Mouse (Mus musculus) heart, embryonic 14.5 days (tissue): Measurements from ENCODE around the gene Slc25a33. TPM values are rescaled to one million over a fixed set of nuclear protein-coding genes. Genes with fewer than 3 reads are reported as not detected.

Experiments used
- ATAC-seq: fragments of 200-750 bp; cut with Nextera tagmentation; 2 replicates; pipeline ENCODE4 v1.8.0; 2017; ENCODE audit warnings: low read depth, moderate TSS enrichment; ENCODE audit not compliant: insufficient number of reproducible peaks, insufficient read depth, low FRiP score
- H3K27ac ChIP-seq, 2 experiments: fragments of 200-500 bp in 1 of 2; fragments of 300-500 bp in 1 of 2; sonication (generic) in 1 of 2; replicated peaks in 1 of 2; 2 replicates each; pipeline ENCODE4 v1.5.1; 2012 to 2014; ENCODE audit warnings: low read depth in 2 of 2, low read length in 2 of 2, control low read depth in 1 of 2, mild to moderate bottlenecking in 1 of 2, mixed read lengths in 1 of 2; ENCODE audit not compliant: control insufficient read depth in 1 of 2, insufficient read depth in 1 of 2
- H3K27me3 ChIP-seq: fragments of 300-500 bp; sonication (generic); 2 replicates; pipeline ENCODE4 v1.6.1; 2014; ENCODE audit warnings: mild to moderate bottlenecking, low read length, control low read depth; ENCODE audit not compliant: control insufficient read depth, insufficient read depth
- H3K36me3 ChIP-seq: fragments of 300-500 bp; sonication (generic); 2 replicates; pipeline ENCODE4 v1.6.1; 2014; ENCODE audit warnings: mild to moderate bottlenecking, control low read depth, low read length, mixed read lengths; ENCODE audit not compliant: control insufficient read depth, insufficient read depth
- H3K4me1 ChIP-seq, 2 experiments: fragments of 200-500 bp in 1 of 2; fragments of 300-500 bp in 1 of 2; sonication (generic) in 1 of 2; 2 replicates each; pipeline ENCODE4 v1.6.1; 2012 to 2014; ENCODE audit warnings: low read length in 2 of 2, control low read depth in 1 of 2, mixed read lengths in 1 of 2; ENCODE audit not compliant: control insufficient read depth in 2 of 2, insufficient read depth in 2 of 2
- H3K4me2 ChIP-seq: fragments of 300-500 bp; sonication (generic); 2 replicates; pipeline ENCODE4 v1.6.1; 2014; ENCODE audit warnings: mild to moderate bottlenecking, low read length
- H3K4me3 ChIP-seq, 2 experiments: fragments of 200-500 bp in 1 of 2; fragments of 300-500 bp in 1 of 2; sonication (generic) in 1 of 2; 2 replicates each; pipeline ENCODE4 v1.5.1; 2012 to 2014; ENCODE audit warnings: low read length in 2 of 2, mild to moderate bottlenecking in 2 of 2, control low read depth in 1 of 2, low read depth in 1 of 2, moderate library complexity in 1 of 2; ENCODE audit not compliant: control insufficient read depth in 1 of 2, insufficient read depth in 1 of 2
- H3K9ac ChIP-seq: fragments of 300-500 bp; sonication (generic); 2 replicates; pipeline ENCODE4 v1.6.1; 2014; ENCODE audit warnings: mild to moderate bottlenecking, low read length
- H3K9me3 ChIP-seq: fragments of 300-500 bp; sonication (generic); 2 replicates; pipeline ENCODE4 v1.6.1; 2016; ENCODE audit warnings: low read length, control low read depth; ENCODE audit not compliant: control insufficient read depth
- WGBS: fragments of 180-500 bp; shearing (Covaris S2); extraction: QIAGEN DNeasy Blood & Tissue Kit; methylation state at CpG from one replicate; pipeline ENCODE4 v1.1.7; 2014; 5-methylcytosine and 5-hydroxymethylcytosine counted together
- polyA plus RNA-seq: library from polyadenylated mRNA; unstranded; fragments of >200 nt; fragmentation: Nextera tagmentation; extraction: Ambion mirVana; gene quantifications from 2 replicates; pipeline ENCODE4 v1.2.1, GENCODE M21; 2014

The Slc25a33 gene
- polyA plus RNA-seq, 1 experiment from 2014 or later = 5.9 TPM

GRCm38 (mm10) chr4:149794010-149794338 is 19.9 kb upstream of the Slc25a33 start:
- Histone ChIP-seq H3K9ac (no peak overlapping the region), H3K4me1 (peaks cover 17 to 21% of the 10 kb centered on the region in 2 experiments), H3K27me3 (no peaks in the 10 kb centered on the region), H3K9me3 (no peaks in the 10 kb centered on the region), H3K4me3 (no peak overlapping the region), H3K4me2 (no peak overlapping the region), H3K36me3 (no peaks in the 10 kb centered on the region), H3K27ac (no peak overlapping the region)
- ATAC-seq = no peak
- WGBS = 47% methylated on average over 8 of the region's 8 CpGs

GRCm38 (mm10) chr4:149793156-149794009 is 19.3 kb upstream of the Slc25a33 start:
- ATAC-seq = no peak
- no peaks in the 10 kb centered on the region for H3K9me3 ChIP-seq
- no peaks in the 10 kb centered on the region for H3K27me3 ChIP-seq

GRCm38 (mm10) chr4:149792159-149792800 is 18.2 kb upstream of the Slc25a33 start:
- Histone ChIP-seq H3K4me1 (peaks cover 12 to 15% of the 10 kb centered on the region in 2 experiments), H3K36me3 (no peaks in the 10 kb centered on the region), H3K9ac (no peak overlapping the region), H3K27ac (no peak overlapping the region), H3K27me3 (no peaks in the 10 kb centered on the region), H3K4me2 (no peak overlapping the region), H3K9me3 (no peaks in the 10 kb centered on the region), H3K4me3 (no peak overlapping the region)
- no peak for ATAC-seq
- 53% methylated on average over 10 of the region's 10 CpGs for WGBS

More at GRCm38 (mm10) chr4:149793156-149794009, 19.3 kb upstream of the Slc25a33 start:
- WGBS = 41% methylated on average over 13 of the region's 13 CpGs
- Histone ChIP-seq H3K4me2 (no peak overlapping the region), H3K36me3 (no peaks in the 10 kb centered on the region), H3K9ac (no peak overlapping the region), H3K27ac (no peak overlapping the region), H3K4me3 (no peak overlapping the region), H3K4me1 (peaks cover 14 to 16% of the 10 kb centered on the region in 2 experiments)

GRCm38 (mm10) chr4:149791470-149791869 is 17.4 kb upstream of the Slc25a33 start:
- ATAC-seq = no peak
- no peak overlapping the region for H3K9ac ChIP-seq
- peaks cover 8 to 10% of the 10 kb centered on the region in 2 experiments for H3K4me1 ChIP-seq
- H3K27ac ChIP-seq = no peak overlapping the region
- no peaks in the 10 kb centered on the region for H3K27me3 ChIP-seq
- H3K36me3 ChIP-seq = no peaks in the 10 kb centered on the region
- no peak overlapping the region for H3K4me2 ChIP-seq
- no peaks in the 10 kb centered on the region for H3K9me3 ChIP-seq
- H3K4me3 ChIP-seq = no peak overlapping the region
- WGBS = 74% methylated on average over 4 of the region's 4 CpGs

GRCm38 (mm10) chr4:149790969-149791368 is 16.9 kb upstream of the Slc25a33 start:
- Histone ChIP-seq H3K36me3 (no peaks in the 10 kb centered on the region), H3K27ac (no peak overlapping the region), H3K9ac (no peak overlapping the region), H3K9me3 (no peaks in the 10 kb centered on the region), H3K4me1 (peaks cover 8 to 10% of the 10 kb centered on the region in 2 experiments), H3K27me3 (no peaks in the 10 kb centered on the region), H3K4me3 (no peak overlapping the region), H3K4me2 (no peak overlapping the region)
- no peak for ATAC-seq
- 88% methylated on average over 2 of the region's 2 CpGs for WGBS

GRCm38 (mm10) chr4:149790546-149790945 is 16.5 kb upstream of the Slc25a33 start:
- H3K4me2 ChIP-seq = no peak overlapping the region
- WGBS = 56% methylated on average over 4 of the region's 4 CpGs

GRCm38 (mm10) chr4:149789421-149790194 is 15.5 kb upstream of the Slc25a33 start:
- H3K27me3 ChIP-seq = no peaks in the 10 kb centered on the region
- no peak overlapping the region for H3K4me3 ChIP-seq
- H3K4me1 ChIP-seq = peaks cover 8 to 10% of the 10 kb centered on the region in 2 experiments
- H3K9ac ChIP-seq = no peak overlapping the region
- no peaks in the 10 kb centered on the region for H3K36me3 ChIP-seq
- H3K27ac ChIP-seq = no peak overlapping the region
- 83% methylated on average over 13 of the region's 13 CpGs for WGBS
- ATAC-seq = no peak
- no peak overlapping the region for H3K4me2 ChIP-seq
- no peaks in the 10 kb centered on the region for H3K9me3 ChIP-seq

More at GRCm38 (mm10) chr4:149790546-149790945, 16.5 kb upstream of the Slc25a33 start:
- ATAC-seq = no peak
- Histone ChIP-seq H3K27ac (no peak overlapping the region), H3K36me3 (no peaks in the 10 kb centered on the region), H3K9me3 (no peaks in the 10 kb centered on the region), H3K4me3 (no peak overlapping the region), H3K4me1 (peaks cover 8 to 10% of the 10 kb centered on the region in 2 experiments), H3K27me3 (no peaks in the 10 kb centered on the region), H3K9ac (no peak overlapping the region)
